Mouse (Mus musculus) MEL (cell line): ENCODE results near the gene Hacd2. TPM values are rescaled to one million over a fixed set of nuclear protein-coding genes. Genes with fewer than 3 reads are reported as not detected.

ENCODE experiments used
- DNase-seq: peaks from one replicate; pipeline ENCODE4 v3.0.0; 2011; ENCODE audit warnings: low read depth, low spot score
- H3K27ac ChIP-seq: 2 replicates; pipeline ENCODE4 v1.5.1; 2012; ENCODE audit warnings: low read depth, mild to moderate bottlenecking, control low read depth, low read length, moderate library complexity; ENCODE audit not compliant: control insufficient read depth
- H3K27me3 ChIP-seq, 2 experiments: fragments of 150-350 bp in 1 of 2; sonication (generic) in 1 of 2; 2 replicates each; pipeline ENCODE4 v1.6.1; 2012; ENCODE audit warnings: low read length in 2 of 2, mild to moderate bottlenecking in 2 of 2, improper control_type of control experiment in 1 of 2, moderate library complexity in 1 of 2; ENCODE audit not compliant: insufficient read depth in 2 of 2, control insufficient read depth in 1 of 2
- H3K36me3 ChIP-seq, 2 experiments: 2 replicates each; pipeline ENCODE4 v1.6.1; 2012 to 2014; ENCODE audit warnings: low read length in 2 of 2, improper control_type of control experiment in 1 of 2, inconsistent platforms in 1 of 2, mild to moderate bottlenecking in 1 of 2; ENCODE audit not compliant: insufficient read depth in 2 of 2, control insufficient read depth in 1 of 2
- H3K4me1 ChIP-seq, 2 experiments: fragments of 150-350 bp in 1 of 2; sonication (generic) in 1 of 2; 2 replicates each; pipeline ENCODE4 v1.6.1; 2012; ENCODE audit warnings: low read length in 2 of 2, improper control_type of control experiment in 1 of 2, mild to moderate bottlenecking in 1 of 2; ENCODE audit not compliant: insufficient read depth in 2 of 2, control insufficient read depth in 1 of 2
- H3K4me3 ChIP-seq, 2 experiments: fragments of 150-350 bp in 1 of 2; sonication (generic) in 1 of 2; 2 replicates each; pipeline ENCODE4 v1.5.1; 2012; ENCODE audit warnings: low read depth in 2 of 2, low read length in 2 of 2, mild to moderate bottlenecking in 2 of 2, moderate library complexity in 2 of 2, control low read depth in 1 of 2, improper control_type of control experiment in 1 of 2; ENCODE audit not compliant: control insufficient read depth in 1 of 2, insufficient read depth in 1 of 2
- H3K79me2 ChIP-seq: 2 replicates; pipeline ENCODE4 v1.6.1; 2012; ENCODE audit warnings: mild to moderate bottlenecking, low read length, moderate library complexity; ENCODE audit not compliant: control insufficient read depth, poor library complexity, insufficient read depth
- H3K9ac ChIP-seq: 2 replicates; pipeline ENCODE4 v1.6.1; 2012; ENCODE audit warnings: low read depth, mild to moderate bottlenecking, control low read depth, low read length, moderate library complexity; ENCODE audit not compliant: control insufficient read depth, poor library complexity, severe bottlenecking
- H3K9me3 ChIP-seq: fragments of 150-350 bp; sonication (generic); replicated peaks from 2 replicates; pipeline ENCODE4 v1.6.1; 2012; ENCODE audit warnings: mild to moderate bottlenecking, low read length, improper control_type of control experiment, moderate library complexity; ENCODE audit not compliant: insufficient read depth
- CHD1 ChIP-seq: IDR thresholded peaks from 2 replicates; pipeline ENCODE4 v1.6.1; 2012; ENCODE audit warnings: low read depth, mild to moderate bottlenecking, inconsistent platforms, low read length, improper control_type of control experiment
- E2F4 ChIP-seq: IDR thresholded peaks from 2 replicates; pipeline ENCODE4 v1.6.1; 2011; ENCODE audit warnings: low read depth, low read length, improper control_type of control experiment, borderline replicate concordance
- EP300 ChIP-seq, 2 experiments: IDR thresholded peaks; 2 replicates each; pipeline ENCODE4 v1.6.1; 2011; ENCODE audit warnings: improper control_type of control experiment in 2 of 2, low read length in 2 of 2, low read depth in 1 of 2, mild to moderate bottlenecking in 1 of 2
- ETS1 ChIP-seq: IDR thresholded peaks from 2 replicates; pipeline ENCODE4 v1.6.1; 2012; ENCODE audit warnings: low read depth, mild to moderate bottlenecking, inconsistent platforms, low read length, improper control_type of control experiment, moderate library complexity
- GATA1 ChIP-seq: IDR thresholded peaks from 2 replicates; pipeline ENCODE4 v1.6.1; 2011; ENCODE audit warnings: low read depth, low read length, improper control_type of control experiment
- MXI1 ChIP-seq: IDR thresholded peaks from 2 replicates; pipeline ENCODE4 v1.6.1; 2011; ENCODE audit warnings: mild to moderate bottlenecking, low read depth, low read length, improper control_type of control experiment
- MYB ChIP-seq: IDR thresholded peaks from 2 replicates; pipeline ENCODE4 v1.6.1; 2011; ENCODE audit warnings: mild to moderate bottlenecking, low read depth, low read length, improper control_type of control experiment
- MYC ChIP-seq: IDR thresholded peaks from 2 replicates; pipeline ENCODE4 v1.6.1; 2011; ENCODE audit warnings: low read depth, mild to moderate bottlenecking, low read length, improper control_type of control experiment, moderate library complexity
- NELFE ChIP-seq: IDR thresholded peaks from 2 replicates; pipeline ENCODE4 v1.6.1; 2011; ENCODE audit warnings: low read depth, low read length, improper control_type of control experiment
- POLR2A ChIP-seq, 2 experiments: IDR thresholded peaks; 2 replicates each; pipeline ENCODE4 v1.6.1; 2011 to 2012; ENCODE audit warnings: low read length in 2 of 2, mild to moderate bottlenecking in 2 of 2, control low read depth in 1 of 2, improper control_type of control experiment in 1 of 2, low read depth in 1 of 2, moderate library complexity in 1 of 2; ENCODE audit not compliant: control insufficient read depth in 1 of 2, insufficient read depth in 1 of 2, poor library complexity in 1 of 2
- SIN3A ChIP-seq: IDR thresholded peaks from 2 replicates; pipeline ENCODE4 v1.6.1; 2012; ENCODE audit warnings: low read length, improper control_type of control experiment, inconsistent platforms
- SMC3 ChIP-seq: IDR thresholded peaks from 2 replicates; pipeline ENCODE4 v1.6.1; 2011; ENCODE audit warnings: low read depth, low read length, improper control_type of control experiment
- TAL1 ChIP-seq: IDR thresholded peaks from 2 replicates; pipeline ENCODE4 v1.6.1; 2012; ENCODE audit warnings: mild to moderate bottlenecking, inconsistent platforms, low read length, moderate library complexity, mixed read lengths
- UBTF ChIP-seq: IDR thresholded peaks from 2 replicates; pipeline ENCODE4 v1.6.1; 2012; ENCODE audit warnings: low read depth, mild to moderate bottlenecking, inconsistent platforms, low read length, improper control_type of control experiment, moderate library complexity, borderline replicate concordance; ENCODE audit not compliant: insufficient read depth
- USF2 ChIP-seq, 2 experiments: IDR thresholded peaks; 2 replicates each; pipeline ENCODE4 v1.6.1; 2011 to 2012; ENCODE audit warnings: improper control_type of control experiment in 2 of 2, low read length in 2 of 2, borderline replicate concordance in 1 of 2, inconsistent platforms in 1 of 2, low read depth in 1 of 2, mild to moderate bottlenecking in 1 of 2; ENCODE audit not compliant: insufficient read depth in 1 of 2
- ZKSCAN1 ChIP-seq: IDR thresholded peaks from 2 replicates; pipeline ENCODE4 v1.6.1; 2012; ENCODE audit warnings: low read depth, mild to moderate bottlenecking, inconsistent platforms, low read length, improper control_type of control experiment, moderate library complexity
- polyA plus RNA-seq, 2 experiments: library from polyadenylated mRNA; stranded (reverse) in 1 of 2; unstranded in 1 of 2; fragments of >175 nt in 1 of 2; fragments of >200 nt in 1 of 2; gene quantifications; 2 replicates each; pipeline versions ENCODE4 v1.2.1 to v1.2.4; 2012; ENCODE audit warnings: low replicate concordance in 2 of 2, low read depth in 1 of 2; ENCODE audit not compliant: insufficient read length in 2 of 2, insufficient read depth in 1 of 2, missing spikeins in 1 of 2
- total RNA-seq: library from RNA; depleted of rRNA; stranded (reverse); fragments of 300-350 nt; gene quantifications from 2 replicates; pipeline ENCODE4 v1.2.3, GENCODE M21; 2012; rRNA removed

Gene Hacd2
- total and polyA plus RNA-seq, 3 experiments, result 16.9 to 40.3 TPM; not detected in 1

- H3K4me3 ChIP-seq, result no peak overlapping the region
- H3K9ac ChIP-seq, result no peak overlapping the region
- DNase-seq, result no peak
- H3K27ac ChIP-seq, result no peak overlapping the region
- H3K36me3 ChIP-seq, result no peaks in the 10 kb centered on the region
- H3K9me3 ChIP-seq, result no peaks in the 10 kb centered on the region
- H3K79me2 ChIP-seq, result no peaks in the 10 kb centered on the region
- TF ChIP-seq USF2 (IDR thresholded peaks at IDR 0.05; ENCODE audit: borderline replicate concordance in 1 of 2, insufficient read depth in 1 of 2, low read depth in 1 of 2, low read length in 2 of 2) (no peak), TAL1 (no peak), SMC3 (no peak), ETS1 (no peak), UBTF (no peak), ZKSCAN1 (no peak), POLR2A (IDR thresholded peaks at IDR 0.05; ENCODE audit: control insufficient read depth in 1 of 2, insufficient read depth in 1 of 2, low read depth in 1 of 2, low read length in 2 of 2, poor library complexity in 1 of 2) (no peak), CHD1 (no peak), SIN3A (no peak), EP300 (IDR thresholded peaks at IDR 0.05; ENCODE audit: low read depth in 1 of 2, low read length in 2 of 2) (no peak), MYB (no peak), MXI1 (no peak), GATA1 (no peak), MYC (no peak), E2F4 (no peak), NELFE (no peak)
- H3K4me1 ChIP-seq, result no peaks in the 10 kb centered on the region
- H3K27me3 ChIP-seq, result no peaks in the 10 kb centered on the region
Measured at GRCm38 (mm10) chr16:35156832-35157231, 134.6 kb downstream of the Hacd2 start.

Other genes starting within 250 kb of the Hacd2 start
- gene Adcy5, start 132.4 kb downstream of the Hacd2 start, total RNA-seq, result under 0.01 TPM in 1 of 2 replicates, not detected in the other
- gene Adcy5, start 132.4 kb downstream of the Hacd2 start, polyA plus RNA-seq, result under 1 TPM in 1 of 2 experiments, not detected in 1; 0.08 TPM